Mouse (Mus musculus): ENCODE measurements around the gene Ostf1. TPM values are rescaled to one million over a fixed set of nuclear protein-coding genes. Genes with fewer than 3 reads are reported as not detected.
A peak's percentile ranks its signal among the peaks of the same experiment; 100 is the strongest.

The Ostf1 gene
- total RNA-seq, 2 experiments from 2014 or later: 16.2 to 16.8 TPM

DNA sequence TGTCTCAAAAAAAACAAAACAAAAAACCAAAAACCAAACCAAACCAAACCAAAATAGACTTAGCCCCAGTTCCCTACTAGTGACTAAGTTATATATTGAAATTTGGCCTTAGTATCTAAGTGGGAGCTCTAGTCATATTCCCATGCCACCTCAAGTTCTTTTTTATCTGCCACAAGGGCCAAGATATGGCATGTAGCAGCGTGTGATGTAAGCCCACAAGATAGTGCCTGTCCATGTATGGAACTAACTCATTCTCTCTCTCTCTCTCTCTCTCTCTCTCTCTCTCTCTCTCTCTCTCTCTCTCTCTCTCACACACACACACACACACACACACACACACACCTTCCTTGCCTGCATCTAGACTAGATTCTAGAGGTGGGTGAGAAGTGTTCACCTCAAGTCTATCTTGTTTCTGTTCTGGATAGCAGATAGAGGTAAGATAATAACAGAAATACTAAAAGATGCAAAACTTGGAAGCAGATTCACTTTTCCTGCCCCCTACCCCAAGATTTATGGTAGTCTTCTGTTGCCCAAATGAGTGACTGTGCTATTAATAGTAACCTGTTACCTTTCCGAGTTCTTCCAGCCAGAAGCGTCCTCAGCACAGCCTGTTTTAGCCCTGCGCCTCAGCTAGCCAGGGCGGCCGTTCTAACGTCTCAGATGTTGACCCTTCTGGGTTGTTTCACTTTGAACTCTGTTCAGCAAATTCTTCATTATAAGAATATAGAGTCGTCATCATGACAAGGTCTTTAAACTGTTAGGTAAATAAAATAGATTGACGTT lies 16.3 kb upstream of the Ostf1 start:
- no peak for DNase-seq (ENCODE audit: low spot score in 2 of 2)
- intact Hi-C loops (cut with DNase I): no loop called here

DNA sequence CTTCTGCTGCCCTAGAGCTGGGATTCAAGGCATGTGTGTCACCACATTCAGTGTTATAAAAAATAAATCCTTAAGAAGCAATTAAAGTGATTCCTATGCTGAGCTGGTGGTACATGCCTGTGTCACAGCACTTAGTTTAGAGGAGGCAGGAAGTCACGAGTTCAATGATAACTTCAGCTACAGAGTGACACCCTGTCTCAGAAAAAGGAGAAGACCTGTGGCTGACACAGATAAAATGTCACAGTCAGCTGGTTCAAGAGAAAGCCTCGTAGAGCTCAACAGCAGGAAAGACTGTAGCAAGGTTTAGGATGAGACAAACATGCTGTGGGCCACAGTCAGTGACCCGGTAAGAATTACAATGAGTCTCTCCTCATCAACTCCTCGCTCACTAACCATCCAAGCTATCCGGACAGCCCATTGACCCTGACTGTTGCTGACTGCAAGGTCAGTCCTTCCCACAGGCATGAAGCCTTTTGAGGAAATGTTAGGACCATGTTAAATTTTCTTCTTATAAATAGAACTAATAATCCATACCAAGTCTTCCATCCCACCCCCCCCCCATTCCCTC lies 15.3 kb upstream of the Ostf1 start:
- no peak for DNase-seq (ENCODE audit: low spot score in 2 of 2)
- intact Hi-C loops (cut with DNase I): no loop called here

DNA sequence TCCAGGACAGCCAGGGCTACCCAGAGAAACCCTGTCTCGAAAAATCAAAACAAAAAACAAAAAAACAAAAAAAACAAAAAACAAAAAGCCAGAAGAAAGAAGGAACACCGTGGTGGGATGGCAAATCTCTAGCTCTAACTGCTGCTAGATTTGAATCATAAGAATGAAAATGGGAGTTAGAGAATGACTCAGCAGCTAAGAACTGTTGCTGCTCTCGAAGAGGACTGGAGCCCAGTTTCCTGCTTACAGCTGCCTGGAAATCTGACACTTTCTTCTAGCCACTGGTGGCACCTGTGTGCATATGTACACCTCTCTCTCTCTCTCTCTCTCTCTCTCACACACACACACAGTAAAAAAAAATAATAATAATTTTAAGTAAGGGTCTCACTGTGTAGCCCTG lies 14.8 kb upstream of the Ostf1 start:
- intact Hi-C loops (cut with DNase I): no loop called here
- no peak for DNase-seq (ENCODE audit: low spot score in 2 of 2)

DNA sequence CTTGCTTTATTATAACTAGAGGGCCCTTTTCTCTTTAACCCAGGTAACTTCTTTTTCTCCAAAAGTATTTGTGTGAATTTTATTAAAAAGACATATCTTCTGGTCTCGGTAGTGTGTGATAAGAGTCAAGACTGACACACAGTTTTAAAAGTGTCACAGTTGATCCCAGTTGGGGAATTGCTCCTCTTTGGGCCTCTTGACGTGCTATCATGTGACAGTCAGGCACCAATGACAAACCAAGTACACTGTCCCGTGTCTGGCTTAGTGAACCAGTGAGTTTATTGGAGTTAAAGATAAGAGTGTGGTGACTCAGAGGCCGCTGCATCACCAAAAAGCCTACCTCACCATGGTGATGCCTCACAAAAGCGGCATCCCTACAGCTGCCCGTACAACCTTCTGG lies 12.5 kb upstream of the Ostf1 start:
- intact Hi-C loops (cut with DNase I): no loop called here
- DNase-seq (ENCODE audit: low spot score in 2 of 2): no peak

DNA sequence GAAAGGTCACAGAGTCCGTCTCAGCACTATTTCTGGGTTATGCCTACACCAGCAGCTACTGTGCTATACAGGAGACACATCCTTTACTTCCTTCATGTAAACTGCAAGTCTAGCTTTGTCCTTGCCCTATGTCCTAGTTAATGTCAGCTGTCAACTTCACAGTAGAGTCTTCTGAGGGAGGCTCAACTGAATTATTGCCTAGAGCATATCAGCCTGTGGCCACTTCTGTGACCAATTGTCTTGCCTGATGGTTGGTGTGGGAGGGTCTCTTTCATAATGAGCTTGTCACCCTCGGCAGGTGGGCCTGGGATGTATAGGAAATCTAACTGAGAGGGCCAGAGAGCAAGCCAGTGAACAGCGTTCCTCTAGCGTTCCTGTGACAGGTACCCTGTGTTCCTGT lies 11.8 kb upstream of the Ostf1 start:
- no peak for DNase-seq (ENCODE audit: low spot score in 2 of 2)
- intact Hi-C loops (cut with DNase I): no loop called here

DNA sequence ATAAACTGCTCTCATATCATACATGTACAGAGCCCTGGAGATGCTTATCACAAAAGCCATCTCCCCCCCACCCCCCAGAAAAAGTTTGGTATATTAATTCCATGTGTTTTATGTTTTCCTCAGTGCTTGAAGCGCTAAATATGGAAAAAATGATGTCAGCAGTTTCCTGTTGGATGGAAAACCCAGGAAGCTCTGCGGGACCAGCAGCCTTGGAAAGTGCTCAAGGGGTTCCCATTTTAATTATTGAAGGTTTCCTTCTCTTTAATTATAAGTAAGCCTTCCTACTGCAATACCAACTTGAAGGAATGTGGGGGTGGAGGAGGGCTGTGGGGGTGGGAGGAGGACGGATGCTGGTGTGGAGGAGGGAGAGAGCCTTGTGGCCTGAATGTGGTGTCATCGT lies 9.4 kb upstream of the Ostf1 start:
- no peak for DNase-seq (ENCODE audit: low spot score in 2 of 2)
- intact Hi-C loops (cut with DNase I): no loop called here

DNA sequence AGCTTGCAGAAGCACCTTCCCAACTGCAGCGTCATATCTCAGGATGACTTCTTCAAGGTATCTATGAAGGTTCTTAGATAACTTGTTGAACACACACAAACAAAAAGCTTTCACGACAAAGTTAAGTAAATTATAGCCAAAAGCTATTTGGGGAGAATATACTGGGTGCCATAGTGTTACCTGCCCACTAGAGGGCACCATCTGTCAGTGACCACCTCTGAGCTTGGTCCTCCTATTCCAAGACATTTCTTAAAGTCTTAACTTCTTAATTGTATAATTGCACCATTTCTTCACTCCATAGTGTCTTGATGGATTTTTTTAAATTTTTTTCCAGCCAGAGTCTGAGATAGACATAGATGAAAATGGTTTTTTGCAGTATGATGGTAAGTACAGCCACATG lies 7.9 kb upstream of the Ostf1 start:
- DNase-seq (ENCODE audit: low spot score in 2 of 2): no peak
- intact Hi-C loops (cut with DNase I): no loop called here

DNA sequence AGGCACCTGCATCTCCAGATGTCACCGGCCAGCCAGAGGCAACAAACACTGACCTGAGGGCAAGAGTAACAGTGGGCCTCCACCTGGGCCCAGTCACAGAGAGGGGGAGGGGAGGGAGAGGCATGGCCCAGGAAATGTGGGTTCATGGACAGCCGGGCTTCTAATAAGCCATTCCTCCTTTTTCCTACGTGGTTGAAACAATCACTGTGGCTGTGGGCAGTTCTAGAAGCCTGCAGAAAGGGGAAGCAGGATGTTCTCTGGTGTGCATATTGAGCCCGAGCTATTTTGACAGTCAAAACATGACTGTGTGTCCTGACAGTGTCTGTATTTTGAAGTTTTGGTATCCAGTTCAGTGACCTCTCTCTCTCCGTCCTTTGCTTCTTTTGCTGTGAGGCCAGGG lies 7.3 kb upstream of the Ostf1 start:
- intact Hi-C loops (cut with DNase I): no loop called here

DNA sequence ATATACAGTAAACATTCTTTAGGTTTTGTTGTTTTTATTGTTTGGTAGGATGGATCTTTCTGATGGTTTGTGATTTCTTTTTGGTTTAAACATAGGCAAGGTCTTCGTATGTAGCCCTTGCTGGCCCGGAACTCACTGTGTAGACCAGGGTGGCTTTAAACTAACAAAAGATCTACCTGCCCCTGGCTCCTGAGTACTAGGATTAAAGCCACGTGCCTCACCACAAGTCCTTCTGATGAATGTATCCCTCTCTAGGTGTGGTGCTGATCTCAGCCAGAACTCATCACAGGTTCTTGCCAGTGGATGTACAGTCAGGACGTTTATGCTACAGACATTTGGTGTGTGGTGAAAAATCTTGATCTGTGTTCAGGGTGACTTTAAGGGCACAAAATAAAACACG lies 6.3 kb upstream of the Ostf1 start:
- no peak for DNase-seq (ENCODE audit: low spot score in 2 of 2)
- intact Hi-C loops (cut with DNase I): no loop called here

More for the DNA sequence above, 7.3 kb upstream of the Ostf1 start:
- DNase-seq (ENCODE audit: low spot score in 2 of 2): no peak

DNA sequence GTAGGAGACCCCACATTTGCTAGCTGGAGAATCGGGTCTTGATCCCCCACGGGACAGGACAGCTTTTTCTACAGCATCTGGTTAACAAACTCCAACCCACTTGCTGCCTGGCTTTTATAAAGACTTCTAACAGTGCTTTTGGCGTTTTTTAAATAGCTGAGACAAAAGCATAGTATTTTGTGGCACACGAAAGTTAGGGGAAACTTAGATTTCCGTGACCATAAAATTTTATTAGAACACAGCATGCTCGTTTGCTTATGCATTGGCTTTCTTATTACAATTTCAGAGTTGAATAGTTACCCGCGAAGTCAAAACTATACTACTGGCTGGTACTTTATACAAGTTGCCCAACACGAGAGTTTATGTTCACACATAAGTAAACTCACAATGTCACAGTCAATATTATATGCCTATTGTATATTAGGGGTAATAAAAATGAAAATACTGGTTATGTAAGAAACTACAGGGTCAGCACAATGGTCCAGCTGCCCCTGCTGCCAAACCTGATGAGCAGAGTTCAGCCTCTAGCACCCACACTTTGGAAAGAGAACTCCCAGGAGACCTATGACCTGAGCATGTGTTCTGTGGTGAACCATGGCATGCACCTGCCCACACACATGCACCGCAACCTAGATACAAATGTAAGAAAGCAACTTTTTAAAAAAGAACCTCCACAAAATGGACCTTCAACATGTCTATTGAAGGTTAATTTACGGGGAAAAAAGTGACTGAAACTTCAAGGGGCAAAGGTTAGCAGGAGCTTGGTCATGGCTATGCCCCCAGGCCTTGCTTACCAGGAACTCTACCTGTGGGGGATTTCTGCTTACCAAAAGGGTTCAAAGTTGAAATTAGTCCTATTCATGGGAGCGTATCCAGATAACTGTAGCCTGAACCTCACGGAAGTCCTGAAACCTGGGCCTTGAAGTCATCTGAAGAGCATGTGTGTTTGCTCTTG lies 885 bp upstream of the Ostf1 start:
- DNase-seq (ENCODE audit: low spot score in 2 of 2): no peak
- intact Hi-C loops (cut with DNase I): no loop called here

DNA sequence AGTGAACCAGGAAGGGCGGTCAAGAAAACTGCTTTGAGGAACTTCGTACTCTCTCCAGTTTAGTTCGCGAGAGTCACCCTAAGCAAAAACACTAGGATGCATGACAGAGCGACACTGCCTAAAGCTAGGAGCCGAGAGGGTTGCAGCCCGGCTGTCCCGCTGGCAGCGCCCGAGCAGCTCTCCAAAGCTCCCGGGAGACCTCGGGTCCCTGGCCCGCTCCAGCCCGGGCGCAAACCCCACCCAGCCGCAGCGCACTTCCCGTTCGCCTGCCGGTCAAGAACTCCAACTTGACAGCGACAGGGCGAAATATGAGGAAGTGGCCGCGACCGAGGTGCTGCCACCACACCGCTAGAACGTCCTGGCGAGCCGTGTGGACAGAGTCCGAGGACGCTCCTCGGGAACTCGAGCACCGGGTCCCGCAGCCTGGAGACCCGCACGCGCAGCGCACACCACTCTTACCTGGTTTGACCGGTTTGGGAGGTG lies 421 bp downstream of the Ostf1 start:
- peak in 1 of 2 experiments; percentile 21 for DNase-seq (ENCODE audit: low spot score in 2 of 2)
- intact Hi-C loops (cut with DNase I): loop anchor here (2.0 kb wide), 2 partner anchors 40 to 82 kb away; partner anchors contain the start of genes Carnmt1 and D030056L22Rik

DNA sequence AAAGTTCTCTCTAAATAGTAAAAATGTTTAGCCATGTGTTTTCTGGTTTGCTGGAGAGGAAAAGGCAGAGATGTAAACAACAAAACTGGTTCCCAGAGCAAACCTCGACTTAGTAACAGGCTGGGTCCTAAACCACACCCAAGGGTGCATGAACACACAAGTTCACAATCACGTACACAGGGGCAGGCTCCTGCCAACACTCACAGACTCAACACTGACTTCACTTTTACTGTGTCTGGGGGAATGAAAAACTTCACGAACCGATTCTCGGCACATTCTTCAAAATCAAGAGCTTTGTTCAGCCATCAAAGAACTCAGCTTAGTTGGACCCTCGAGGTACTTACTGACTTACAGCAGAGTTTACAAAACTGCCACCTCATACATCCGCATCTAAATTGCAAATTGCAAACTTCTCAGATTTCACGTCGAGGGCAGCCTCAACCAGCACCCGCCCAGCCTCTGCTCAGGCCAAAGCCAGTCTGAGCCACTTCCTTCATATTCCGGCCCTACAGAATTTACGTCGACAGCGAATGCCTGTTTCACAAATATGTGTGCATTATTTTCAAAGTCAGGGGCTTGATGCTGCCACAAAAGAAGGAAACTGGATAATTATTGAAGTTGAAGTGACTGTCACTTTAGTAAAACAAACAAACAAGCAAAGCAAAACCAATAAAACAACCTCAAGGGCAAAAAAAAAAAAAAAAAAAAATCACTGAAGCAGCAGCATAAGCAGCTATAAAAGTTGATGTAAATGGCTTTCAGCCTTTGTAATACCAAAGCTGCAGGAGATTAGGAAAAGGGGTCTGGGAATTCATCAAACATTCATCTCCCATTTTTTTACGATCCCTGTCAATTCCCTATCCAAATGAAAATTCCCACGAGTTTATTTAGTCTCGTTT lies 1.2 kb downstream of the Ostf1 start:
- intact Hi-C loops (cut with DNase I): loop anchor here (2.0 kb wide), 2 partner anchors 40 to 82 kb away; partner anchors contain the start of genes Carnmt1 and D030056L22Rik
- DNase-seq (ENCODE audit: low spot score in 2 of 2): no peak

DNA sequence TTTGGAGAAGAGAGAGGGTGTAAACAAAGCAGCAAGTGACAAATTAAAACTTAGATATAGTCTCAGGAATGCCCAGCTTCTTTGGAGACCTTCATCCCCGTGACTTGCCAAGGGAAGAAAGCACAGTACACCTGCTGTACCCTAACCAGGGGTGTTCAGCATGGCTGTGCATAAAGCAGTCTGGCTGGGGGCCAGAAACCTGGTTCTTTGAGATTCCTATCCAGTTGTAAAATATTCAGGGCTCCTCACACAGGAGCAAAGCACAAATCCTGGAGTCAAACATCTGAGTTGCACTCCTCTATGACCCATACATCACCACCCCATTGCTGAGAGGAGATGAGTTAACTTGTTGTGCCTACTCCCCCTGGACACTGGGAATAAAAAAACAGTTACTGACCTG lies 2.0 kb downstream of the Ostf1 start:
- intact Hi-C loops (cut with DNase I): no loop called here
- DNase-seq (ENCODE audit: low spot score in 2 of 2): no peak

DNA sequence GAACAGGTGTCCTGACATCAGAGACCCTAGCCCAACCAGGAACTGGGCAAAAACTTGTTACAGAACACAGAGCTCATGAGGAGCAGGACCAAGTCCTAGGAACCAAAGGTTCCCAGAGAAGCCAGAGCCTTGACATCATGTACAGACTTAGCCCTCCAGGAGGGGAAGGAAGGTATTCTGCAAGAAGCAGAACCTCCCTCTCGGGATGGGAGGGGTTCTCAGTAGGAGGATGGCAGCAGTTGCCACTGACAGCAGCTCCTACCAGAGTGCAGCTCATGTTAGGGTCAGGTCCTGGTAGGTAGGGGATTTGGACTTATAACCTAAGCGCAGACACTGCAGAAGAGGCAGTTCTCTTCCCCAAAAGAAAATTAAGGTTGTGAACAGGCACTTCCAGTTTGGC lies 7.7 kb downstream of the Ostf1 start:
- no peak for DNase-seq (ENCODE audit: low spot score in 2 of 2)
- intact Hi-C loops (cut with DNase I): no loop called here

DNA sequence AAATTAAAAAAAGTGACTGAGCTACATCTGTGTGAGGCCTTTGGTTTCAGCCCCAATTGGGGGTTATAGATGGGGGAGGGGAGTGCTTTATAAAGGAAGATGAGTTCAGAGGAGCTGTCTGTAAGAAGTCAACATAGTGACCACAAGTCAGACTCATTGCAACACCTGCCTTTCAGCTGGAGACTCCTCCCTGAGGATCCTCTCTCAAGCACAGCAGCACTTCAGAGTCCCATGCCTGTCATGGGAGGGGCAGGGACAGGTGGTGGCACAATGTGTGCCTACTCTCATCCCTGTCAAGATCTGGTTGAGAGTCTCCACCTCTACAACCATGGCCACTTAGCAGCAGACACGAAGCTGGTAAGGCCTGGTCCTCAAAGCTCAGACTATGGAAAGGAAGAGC lies 11.9 kb downstream of the Ostf1 start:
- DNase-seq (ENCODE audit: low spot score in 2 of 2): no peak
- intact Hi-C loops (cut with DNase I): no loop called here

DNA sequence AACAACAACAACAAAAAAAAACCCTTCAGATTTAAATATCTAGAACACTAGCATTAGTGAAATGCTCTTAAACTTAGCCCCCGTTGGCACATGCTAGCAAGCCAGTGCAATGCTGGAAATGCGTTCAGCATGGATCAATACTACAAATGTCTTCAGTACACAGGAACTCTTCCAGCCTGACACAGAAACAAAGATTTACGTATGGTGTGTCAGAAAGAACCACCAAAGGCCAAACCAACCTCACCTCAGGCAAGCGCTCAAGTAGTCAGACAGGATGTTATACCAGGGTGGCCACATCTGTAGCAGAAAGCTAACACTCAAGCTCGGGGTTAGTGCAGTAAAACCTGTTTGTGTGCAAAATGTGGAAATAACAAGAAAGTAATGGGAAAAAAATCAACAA lies 12.6 kb downstream of the Ostf1 start:
- intact Hi-C loops (cut with DNase I): no loop called here
- DNase-seq (ENCODE audit: low spot score in 2 of 2): no peak

DNA sequence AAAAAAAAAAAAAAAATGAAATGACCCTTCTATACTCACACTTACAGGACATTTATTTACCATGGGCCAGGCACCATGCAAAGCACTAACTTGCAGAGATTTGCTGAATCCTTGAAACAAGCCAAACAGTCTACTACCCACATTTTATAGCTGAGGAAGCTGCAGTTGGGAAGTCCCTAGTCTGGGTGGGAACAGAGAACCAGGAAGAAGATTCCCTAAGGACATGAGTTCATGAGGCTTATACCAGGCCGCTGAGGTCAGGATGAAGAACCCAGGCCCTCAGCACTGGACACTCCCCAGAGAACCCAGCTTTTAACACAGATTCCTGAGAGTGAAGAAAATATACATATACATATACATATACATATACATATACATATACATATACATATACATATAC lies 14.1 kb downstream of the Ostf1 start:
- intact Hi-C loops (cut with DNase I): no loop called here
- no peak for DNase-seq (ENCODE audit: low spot score in 2 of 2)

DNA sequence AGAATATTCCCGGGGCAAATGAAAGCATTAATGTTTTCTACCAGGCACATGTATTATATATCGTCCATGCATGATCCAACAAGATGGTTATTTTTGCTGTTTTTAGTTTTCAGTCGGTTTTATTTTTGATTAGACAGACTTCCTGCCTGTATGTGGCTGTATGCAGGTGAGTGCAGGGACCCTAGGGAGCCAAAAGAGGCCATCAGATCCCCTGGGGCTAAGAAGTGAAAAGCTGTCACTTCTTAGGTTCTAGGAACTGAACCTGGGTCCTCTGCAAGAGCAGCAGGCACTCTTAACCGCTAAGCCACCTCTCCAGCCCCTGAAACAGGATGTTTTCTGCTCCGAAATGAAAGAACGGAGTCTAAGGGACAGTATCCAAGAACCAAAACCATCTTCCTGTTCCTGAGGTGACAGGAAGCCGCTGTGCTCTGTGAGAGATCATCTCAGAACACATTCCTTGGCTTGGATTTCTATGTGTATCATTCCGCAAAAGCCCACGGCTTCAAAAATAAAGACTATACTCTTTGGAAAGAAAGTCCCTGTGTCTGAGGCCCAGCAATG lies 15.9 kb downstream of the Ostf1 start:
- no peak for DNase-seq (ENCODE audit: low spot score in 2 of 2)
- intact Hi-C loops (cut with DNase I): no loop called here

DNA sequence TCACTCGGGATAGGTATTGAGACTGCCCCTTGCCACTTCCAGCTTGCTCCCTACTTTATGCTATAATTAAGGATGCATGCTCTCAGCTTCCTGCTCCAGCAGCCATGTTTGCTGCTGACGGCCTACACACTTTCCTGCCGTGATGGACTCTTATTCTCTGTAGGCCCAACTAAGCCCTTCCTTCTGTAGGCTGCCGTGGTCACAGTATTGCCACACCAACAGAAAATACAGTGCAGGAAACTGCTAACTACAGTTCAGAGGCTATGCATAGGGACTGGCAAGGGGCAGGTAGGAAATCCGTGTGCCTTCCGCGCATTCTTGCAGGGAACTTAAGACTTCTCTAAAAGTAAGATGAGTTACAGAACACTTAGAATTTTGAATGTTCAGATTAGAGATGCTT lies 17.3 kb downstream of the Ostf1 start:
- intact Hi-C loops (cut with DNase I): no loop called here

More for the DNA sequence above, 17.3 kb downstream of the Ostf1 start:
- no peak for DNase-seq (ENCODE audit: low spot score in 2 of 2)

Measured in left cerebral cortex, postnatal 25 days (tissue).